Mouse (Mus musculus): ENCODE measurements around the gene Cep63. TPM values are rescaled to one million over a fixed set of nuclear protein-coding genes. Genes with fewer than 3 reads are reported as not detected.

The Cep63 gene
- polyA plus RNA-seq, 1 experiment from 2014 or later: 59.8 TPM

Other genes with a start within 250 kb of the Cep63 start
- gene Ky, start 120.8 kb downstream of the Cep63 start, polyA plus RNA-seq (2015; fragmentation: Nextera tagmentation; extraction: Ambion mirVana): 0.15 and 0.36 TPM in 2 replicates
- gene Anapc13, start 238 bp downstream of the Cep63 start, polyA plus RNA-seq (2015; fragmentation: Nextera tagmentation; extraction: Ambion mirVana): 166 and 183 TPM in 2 replicates
- gene Amotl2, start 90.1 kb upstream of the Cep63 start, polyA plus RNA-seq (2015; fragmentation: Nextera tagmentation; extraction: Ambion mirVana): 45.5 and 47.0 TPM in 2 replicates
- gene Ryk, start 208.4 kb upstream of the Cep63 start, polyA plus RNA-seq (2015; fragmentation: Nextera tagmentation; extraction: Ambion mirVana): 23.4 and 25.6 TPM in 2 replicates